Mouse (Mus musculus): Measurements from ENCODE around the gene Sgsm1.
A peak's percentile ranks its signal among the peaks of the same experiment; 100 is the strongest.

Gene Sgsm1

DNA sequence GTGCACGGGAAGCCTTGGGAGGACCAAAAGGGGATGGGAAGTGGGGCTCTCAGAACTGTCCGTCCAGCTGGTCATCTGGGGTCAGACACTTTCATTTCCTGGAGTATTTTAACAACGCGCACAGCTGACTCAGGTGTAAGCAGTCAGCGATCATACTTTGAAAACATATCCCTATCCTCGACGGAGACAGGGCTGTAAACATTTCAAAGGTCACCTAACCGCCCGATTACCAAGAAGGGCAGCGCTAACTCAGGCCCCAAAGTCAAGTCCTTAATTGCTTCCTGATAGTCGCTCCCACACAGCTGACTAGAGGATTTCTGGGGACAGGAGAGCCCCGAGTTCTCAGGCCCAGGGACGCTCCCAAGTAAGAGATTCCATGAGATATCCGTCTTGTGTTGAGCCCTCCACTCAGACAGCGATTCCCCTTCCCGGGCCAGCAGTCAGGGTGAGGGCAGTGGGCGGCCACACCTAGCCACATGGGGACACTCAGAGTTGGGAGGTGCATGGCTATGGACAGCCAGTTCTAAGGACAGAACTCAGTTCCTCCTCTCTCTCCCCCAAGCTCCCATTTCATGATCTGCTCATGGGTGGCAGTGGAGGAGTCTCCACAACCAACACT is 91.9 kb downstream of the Sgsm1 start:
- no peak for DNase-seq (ENCODE audit: low spot score in 2 of 2)

GRCm38 (mm10) chr5:113217076-113217475 is 93.5 kb downstream of the Sgsm1 start:
- no peak for DNase-seq (ENCODE audit: low spot score in 2 of 2)

DNA sequence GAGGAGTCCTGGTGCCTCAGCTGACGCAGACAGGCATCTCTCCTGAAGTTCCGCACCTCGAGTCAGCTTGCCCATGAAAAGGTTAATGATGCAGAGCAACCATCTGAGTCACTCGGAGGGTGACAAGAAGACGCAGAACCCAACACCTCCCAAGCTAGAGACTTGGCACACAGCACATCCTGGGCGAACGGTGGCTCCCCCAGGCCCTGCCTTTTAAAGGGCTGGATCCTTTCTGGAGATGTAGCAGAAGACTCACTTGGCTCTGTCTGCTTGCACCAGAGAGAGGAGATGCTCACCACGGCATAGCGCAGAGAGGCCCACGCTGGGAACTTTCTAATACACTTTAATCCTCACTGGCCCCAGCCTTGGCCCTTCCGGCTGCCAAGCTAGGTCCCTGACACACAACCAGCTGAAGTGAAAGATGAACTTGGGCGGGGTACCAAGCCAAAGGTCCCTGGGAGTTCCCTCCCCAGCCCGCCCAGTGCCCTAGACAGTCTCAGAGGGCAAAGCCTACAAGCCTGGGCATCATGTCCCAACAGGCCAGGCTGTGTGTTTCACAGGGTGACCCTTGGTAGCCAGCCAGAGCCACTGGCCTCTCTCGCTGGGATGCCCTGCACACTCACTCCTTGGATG is 94.1 kb downstream of the Sgsm1 start:
- DNase-seq (ENCODE audit: low spot score in 2 of 2) = peak; percentile 41 to 50

DNA sequence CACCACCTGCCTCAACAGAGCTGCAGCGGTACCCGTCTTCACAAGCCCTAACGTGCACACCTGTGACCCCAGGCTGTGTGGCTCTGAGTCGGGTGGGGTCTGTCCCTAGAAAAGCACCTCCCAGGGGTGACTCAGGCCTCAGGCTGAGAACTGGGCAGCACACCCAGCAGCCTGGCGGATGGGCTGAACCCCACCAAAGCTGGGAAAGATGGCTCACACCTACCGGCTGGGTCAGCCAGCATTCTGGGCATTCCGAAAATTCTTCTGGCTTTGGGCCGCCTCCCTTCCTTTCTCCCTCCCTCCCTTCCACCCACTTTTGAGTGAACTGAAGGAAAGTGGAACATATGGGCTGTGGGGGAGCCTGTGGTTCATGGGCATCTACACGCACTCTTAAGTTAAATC is 95.0 kb downstream of the Sgsm1 start:
- DNase-seq (ENCODE audit: low spot score in 2 of 2) = peak; percentile 27 to 40

GRCm38 (mm10) chr5:113214455-113214854 is 96.1 kb downstream of the Sgsm1 start:
- no peak for DNase-seq (ENCODE audit: low spot score in 2 of 2)

DNA sequence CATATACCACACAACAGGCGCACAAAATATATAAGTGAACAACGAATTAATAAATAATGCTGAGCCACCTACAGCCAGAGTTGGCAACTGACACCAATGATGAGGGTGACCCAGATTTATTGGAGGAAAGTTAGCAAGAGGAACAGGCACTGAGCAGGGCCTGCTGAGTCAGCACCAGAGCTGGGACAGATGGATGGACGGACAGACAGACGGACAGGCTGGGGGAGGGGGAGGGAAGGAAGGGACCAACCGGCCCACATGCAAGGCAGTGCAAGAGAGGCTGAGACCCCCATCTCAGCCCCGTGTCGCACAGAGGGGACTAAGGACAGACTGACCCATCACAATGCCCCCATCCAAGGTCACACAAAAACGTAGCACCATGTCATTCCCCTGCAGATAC is 96.5 kb downstream of the Sgsm1 start:
- DNase-seq (ENCODE audit: low spot score in 2 of 2) = no peak

GRCm38 (mm10) chr5:113212156-113212835 is 98.3 kb downstream of the Sgsm1 start:
- no peak for DNase-seq (ENCODE audit: low spot score in 2 of 2)

- DNase-seq (ENCODE audit: low spot score in 2 of 2) = no peak
Measured at GRCm38 (mm10) chr5:113210314-113210713, 100.3 kb downstream of the Sgsm1 start.

- no peak for DNase-seq (ENCODE audit: low spot score in 2 of 2)
Measured at GRCm38 (mm10) chr5:113209898-113210297, 100.7 kb downstream of the Sgsm1 start.

GRCm38 (mm10) chr5:113209401-113209750 is 101.2 kb downstream of the Sgsm1 start:
- no peak for DNase-seq (ENCODE audit: low spot score in 2 of 2)

GRCm38 (mm10) chr5:113208622-113209400 is 101.8 kb downstream of the Sgsm1 start:
- DNase-seq (ENCODE audit: low spot score in 2 of 2) = no peak

GRCm38 (mm10) chr5:113208048-113208447 is 102.5 kb downstream of the Sgsm1 start:
- no peak for DNase-seq (ENCODE audit: low spot score in 2 of 2)

- no peak for DNase-seq (ENCODE audit: low spot score in 2 of 2)
Measured at GRCm38 (mm10) chr5:113206670-113207352, 103.8 kb downstream of the Sgsm1 start.

DNA sequence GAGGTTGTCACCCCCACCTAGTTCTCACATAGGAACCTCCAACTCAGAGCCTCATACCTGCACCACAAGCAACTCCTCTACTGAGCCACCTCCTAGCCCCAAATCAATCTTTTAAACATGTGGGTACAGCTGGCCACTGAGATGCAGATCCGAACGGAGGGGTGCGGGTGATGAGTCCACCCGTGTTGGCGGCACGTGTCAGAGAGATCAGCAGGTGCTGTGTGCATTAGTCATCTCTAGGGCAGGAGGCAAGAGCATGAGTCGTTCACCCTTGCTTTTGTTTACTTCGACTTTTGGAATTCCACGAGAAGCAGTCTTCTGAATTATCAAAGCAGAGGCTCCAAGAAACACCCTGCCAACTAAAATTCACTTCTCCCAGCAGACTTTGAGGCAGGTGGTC is 106.4 kb downstream of the Sgsm1 start:
- no peak for DNase-seq (ENCODE audit: low spot score in 2 of 2)

DNA sequence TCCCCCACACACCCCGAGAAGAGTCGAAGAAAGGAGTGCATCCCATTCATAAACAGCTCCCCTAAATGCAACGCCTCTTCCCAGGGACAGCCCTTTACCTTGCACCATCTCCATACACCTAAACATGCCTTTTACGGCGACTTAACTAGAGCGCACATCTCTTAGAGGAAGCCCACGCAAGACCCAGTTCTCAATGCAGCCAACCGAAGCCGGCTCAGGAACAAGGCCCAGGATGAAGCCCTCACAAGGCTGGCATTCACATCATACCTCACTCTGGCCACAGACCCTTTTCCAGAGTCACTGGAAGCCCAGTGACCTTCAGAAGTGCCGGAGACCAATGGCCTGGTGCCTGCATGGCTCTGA is 110.8 kb downstream of the Sgsm1 start:
- no peak for DNase-seq (ENCODE audit: low spot score in 2 of 2)

DNA sequence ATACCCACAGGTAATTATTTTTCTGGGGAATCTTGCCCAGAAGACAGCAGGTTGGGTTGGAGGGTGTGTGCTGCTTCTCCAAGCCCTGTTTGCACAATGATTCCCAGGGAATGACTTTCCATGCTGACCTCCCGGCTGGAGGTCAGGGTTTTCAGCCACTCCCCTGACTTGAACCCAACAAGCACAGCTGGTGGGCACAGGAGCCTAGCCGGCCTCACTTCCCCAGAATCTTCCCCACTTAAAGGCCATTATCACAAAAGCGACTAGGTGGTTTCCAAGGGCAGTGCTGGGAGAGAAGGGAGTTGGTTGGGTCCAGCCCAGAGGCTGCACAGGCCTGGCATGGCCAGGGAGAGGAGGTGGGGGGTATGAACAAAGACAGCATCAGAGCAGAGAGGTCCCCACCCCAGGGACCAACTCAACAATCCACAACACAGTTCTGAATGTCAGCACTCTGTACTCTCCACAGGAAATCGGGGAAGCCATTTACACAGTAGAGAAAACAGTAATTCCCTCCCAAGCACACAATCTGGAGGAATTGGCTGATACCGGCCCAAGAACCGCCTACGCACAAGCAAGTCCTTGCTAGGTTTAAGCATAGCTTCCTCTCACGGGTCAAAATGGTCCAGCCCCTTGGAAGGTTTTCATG is 111.3 kb downstream of the Sgsm1 start:
- no peak for DNase-seq (ENCODE audit: low spot score in 2 of 2)

DNA sequence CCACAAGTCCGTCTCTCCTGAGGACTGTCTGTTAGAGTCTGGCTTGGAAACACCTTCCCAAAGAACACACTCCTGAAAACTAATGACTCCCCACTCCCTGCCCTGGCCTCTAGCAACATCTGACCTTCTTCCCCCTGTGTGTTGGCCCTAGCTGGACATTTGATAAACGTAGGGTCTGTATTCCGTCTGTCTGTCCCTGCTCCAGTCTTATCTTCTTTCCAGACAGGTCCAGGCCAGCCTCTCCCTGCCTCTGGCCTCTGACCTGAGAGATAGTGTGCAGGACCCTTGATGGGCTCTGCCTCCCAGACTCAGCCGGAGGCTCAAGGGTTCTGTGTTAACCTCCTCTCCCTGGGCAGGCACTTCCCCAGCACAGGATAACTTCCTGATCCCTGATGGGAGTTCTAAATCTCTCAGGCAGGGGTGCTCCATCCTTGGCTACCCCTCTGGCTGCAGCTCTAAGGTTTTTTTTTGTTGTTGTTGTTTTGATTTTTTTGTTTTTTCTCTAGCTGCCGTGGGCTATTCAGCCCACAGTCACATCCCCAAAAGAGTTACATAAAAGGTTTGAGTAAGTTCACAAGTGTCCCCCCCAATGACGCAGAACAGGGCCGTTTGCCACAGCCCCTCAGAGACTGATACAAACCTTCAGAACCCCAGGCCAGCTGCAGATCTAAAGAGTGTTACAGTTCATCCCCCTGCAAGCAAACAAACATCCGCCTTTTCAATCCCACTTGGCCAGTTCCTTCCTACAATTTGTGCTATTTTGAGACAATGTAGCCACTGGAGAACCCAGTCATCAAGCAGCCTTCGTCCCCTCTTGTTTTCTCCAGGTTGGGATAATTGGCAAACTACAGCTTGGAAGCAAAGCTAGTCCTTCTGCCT is 113.4 kb downstream of the Sgsm1 start:
- no peak for DNase-seq (ENCODE audit: low spot score in 2 of 2)

- peak; percentile 41 to 63 for DNase-seq (ENCODE audit: low spot score in 2 of 2)
Measured at GRCm38 (mm10) chr5:113195907-113196306, 114.7 kb downstream of the Sgsm1 start.

DNA sequence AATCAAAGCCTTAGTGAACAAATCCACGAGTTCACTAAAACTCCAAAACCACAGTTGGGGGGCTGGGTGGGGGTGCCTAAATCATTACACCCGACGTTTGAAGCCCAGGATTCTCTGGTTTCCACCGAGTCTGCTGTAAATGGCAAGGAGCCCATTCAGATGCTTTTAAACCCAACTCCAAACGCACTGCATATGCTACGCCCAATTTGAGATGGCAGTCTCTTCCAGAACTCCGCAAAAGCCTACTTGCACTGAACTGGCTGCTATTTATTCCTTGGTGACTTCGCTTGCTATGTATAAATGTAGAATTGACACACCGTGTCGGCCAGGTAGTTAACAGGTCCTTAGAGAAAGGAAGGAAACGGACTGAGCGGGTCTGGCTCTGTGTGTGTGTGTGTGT is 115.1 kb downstream of the Sgsm1 start:
- DNase-seq (ENCODE audit: low spot score in 2 of 2) = peak in 1 of 2 experiments; percentile 33

DNA sequence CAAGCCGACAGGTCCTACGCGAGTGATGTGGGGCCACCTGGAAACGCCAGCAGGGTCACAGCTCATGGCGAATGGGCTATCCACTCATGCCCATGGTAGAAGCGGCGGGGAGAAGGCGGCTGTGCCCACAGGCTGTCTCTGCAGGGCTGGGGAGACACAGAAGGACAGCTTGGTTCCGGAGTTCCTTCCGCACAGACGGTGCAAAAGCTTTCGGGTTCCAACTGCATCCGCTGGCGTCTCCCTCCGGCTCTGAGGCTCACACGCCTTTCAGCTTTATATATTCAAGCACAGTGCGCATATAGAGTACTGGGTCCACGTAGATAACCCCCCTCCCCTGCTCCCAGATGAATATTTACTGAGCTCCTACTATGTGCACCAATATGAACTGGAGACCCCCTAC is 116.8 kb downstream of the Sgsm1 start:
- DNase-seq (ENCODE audit: low spot score in 2 of 2) = peak; percentile 39 to 52

Data from right cerebral cortex, adult 2 months (tissue).